Mouse (Mus musculus): ENCODE results near the gene Ccdc171.

GRCm38 (mm10) chr4:83780044-83780443, 254.7 kb downstream of the Ccdc171 start:
- TF ChIP-seq ZNF384 (IDR thresholded peaks at IDR 0.05; ENCODE audit: low read depth, low read length), result no peak
- TF ChIP-seq MAFK (IDR thresholded peaks at IDR 0.05; ENCODE audit: insufficient read depth, low read depth, low read length), result no peak
- no peak for TF ChIP-seq CHD2 (IDR thresholded peaks at IDR 0.05; ENCODE audit: low read depth, low read length)
- no peak for TF ChIP-seq HCFC1 (IDR thresholded peaks at IDR 0.05; ENCODE audit: borderline replicate concordance, insufficient read depth, low read length)
- no peak for TF ChIP-seq ZC3H11A (IDR thresholded peaks at IDR 0.05; ENCODE audit: borderline replicate concordance, low read depth, low read length)
